Mouse (Mus musculus) 3T3-L1 (cell line): ENCODE data around the gene Tnip3.

Experiments
- DNase-seq: peaks from one replicate; pipeline ENCODE4 v3.0.0-alpha.2; 2015; ENCODE audit warnings: low read depth, low spot score

The Tnip3 gene

DNA sequence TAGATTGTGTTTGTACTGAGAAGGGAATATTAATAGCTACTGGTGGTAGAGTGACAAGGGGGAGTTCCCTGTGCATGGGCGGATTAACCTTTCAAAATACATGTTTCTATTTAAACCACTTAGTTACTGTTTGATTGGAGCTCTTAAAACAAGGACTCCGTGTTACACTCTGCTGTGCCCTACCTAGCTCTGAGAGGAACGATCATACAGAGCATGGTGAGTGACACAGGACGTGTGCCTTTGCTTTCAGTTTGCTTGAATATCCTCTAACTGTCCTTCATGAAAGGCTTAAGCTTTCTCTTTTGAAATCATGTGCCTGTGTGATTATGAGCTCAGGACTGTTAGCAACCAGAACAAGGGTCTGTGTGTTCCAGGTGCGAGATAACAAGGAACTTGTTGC is at the start of gene Tnip3:
TSS of gene Tnip3 (plus strand) at position 122 of the 400 bp plus-strand sequence.
- no peak for DNase-seq

DNA sequence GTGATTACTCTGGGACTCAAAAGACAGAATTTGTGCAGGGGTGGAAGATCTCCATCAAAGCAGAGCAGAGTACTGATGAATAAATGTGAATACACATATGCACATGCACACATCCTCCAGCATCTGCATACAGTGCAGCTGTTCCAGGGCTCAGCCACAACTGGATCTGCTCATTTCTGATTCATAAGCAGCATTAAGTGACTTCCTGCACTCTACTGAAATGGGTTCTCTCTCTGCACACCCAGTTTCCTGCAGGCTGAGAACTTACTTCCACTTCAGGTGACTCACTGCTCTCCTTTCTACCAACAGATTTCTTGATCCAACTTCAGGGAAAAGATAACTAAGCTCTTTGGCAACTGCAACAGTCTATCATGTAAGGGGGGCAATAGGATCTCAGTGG is 26.3 kb upstream of the Tnip3 start:
- peak; percentile 12 for DNase-seq

DNA sequence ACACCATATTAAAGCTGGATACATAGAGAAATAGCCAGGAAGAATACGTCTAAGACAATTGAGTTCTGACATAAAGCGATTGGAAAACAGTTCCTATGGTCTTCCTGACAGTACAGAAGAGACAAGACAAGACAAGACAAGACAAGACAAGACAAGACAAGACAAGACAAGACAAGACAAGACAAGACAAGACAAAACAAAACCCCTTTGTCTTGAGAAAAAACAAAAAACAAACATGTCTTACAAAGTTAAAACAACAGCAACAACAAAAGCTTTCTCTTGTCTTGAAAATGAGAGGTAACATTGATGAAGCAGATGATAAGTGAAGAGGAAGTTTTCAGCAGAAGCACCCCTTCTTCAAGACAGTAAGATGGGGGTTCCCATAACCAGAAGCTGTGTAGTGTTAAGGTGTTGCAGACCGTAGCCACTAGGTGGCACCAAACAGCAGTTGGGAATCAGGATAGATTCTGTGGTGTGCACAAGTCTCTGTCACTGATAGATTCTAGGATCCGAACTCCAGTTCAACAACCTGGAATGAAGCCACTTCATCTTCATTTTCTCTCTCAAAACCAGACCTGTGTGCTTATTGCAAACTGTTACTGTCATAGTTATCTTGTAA is 15.0 kb upstream of the Tnip3 start:
- DNase-seq, result peak; percentile 80

DNA sequence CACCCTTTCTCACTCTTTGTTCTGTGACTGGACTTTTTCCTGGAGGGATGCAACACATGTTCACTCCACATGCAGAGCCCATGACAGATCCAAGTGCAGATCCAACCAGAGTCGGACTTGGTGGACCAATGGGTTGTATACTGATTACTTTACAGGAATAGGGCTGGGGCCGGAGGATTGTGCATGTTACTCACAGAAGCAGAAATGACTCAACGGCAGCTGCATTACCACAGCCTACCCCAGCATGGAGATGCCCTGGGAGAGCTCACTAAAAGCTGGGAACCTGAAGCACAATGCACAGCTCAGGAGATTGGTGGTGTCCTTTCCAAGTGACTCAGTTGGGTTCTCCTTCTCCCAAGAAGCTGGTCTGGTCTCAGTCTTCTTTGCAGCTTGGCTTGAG is 11.3 kb upstream of the Tnip3 start:
- DNase-seq, result no peak

DNA sequence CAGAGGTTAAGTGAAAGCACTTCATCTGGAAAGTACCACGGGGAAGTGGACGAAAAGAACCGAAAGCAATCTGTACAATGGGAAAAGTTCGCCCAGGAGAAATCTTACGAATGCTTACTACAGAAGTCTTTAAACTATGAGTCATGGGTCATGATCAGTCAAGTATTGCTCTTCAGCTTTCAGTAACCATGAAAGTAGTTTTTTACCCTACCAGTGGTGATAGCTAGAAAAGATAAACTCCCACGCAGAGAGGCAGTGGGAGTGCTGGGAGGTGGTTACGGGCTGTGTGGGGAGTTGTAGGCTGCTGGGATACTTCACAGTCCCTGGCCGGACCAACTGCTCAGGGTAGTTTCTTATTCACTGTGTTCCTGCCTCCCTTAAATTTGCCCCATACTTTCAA is 8.4 kb upstream of the Tnip3 start:
- DNase-seq, result no peak

DNA sequence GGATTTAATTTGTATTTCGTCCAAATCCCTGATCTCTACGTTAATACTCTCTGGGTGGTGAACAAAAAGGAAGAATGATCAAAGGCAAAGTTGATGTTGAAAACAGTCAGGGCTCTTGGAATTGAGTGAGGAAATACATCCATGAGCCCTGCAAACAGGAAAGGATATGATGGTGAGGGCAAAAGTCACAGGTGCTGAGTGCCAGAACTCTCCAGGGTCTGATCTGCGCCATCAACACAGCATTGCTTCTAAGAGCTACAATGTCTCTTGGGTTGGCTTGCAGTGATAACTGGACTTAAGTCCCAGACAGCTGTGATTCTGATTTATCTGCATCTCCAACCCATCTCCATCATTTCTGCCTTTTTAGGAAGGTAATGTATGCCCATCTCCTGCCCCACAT is 4.3 kb upstream of the Tnip3 start:
- no peak for DNase-seq

DNA sequence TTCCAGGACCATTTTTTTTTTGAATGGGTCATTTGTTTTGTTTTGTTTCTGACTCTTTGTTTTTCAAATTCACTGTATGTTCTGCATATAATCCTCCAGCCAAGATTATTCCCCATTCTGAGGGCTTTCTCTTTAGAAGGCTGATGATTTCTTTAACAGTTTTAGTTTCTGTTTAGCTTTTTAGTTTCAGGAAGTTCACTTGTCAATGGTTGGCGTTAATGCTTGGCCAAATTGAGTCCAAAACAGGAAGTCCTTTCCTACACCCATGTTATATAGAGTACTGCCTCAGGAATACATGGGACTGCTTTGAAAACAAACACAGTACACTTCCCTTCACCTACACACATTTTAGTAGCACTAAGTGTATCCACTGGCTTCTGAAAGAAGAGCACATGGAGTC is 2.8 kb downstream of the Tnip3 start:
- no peak for DNase-seq

DNA sequence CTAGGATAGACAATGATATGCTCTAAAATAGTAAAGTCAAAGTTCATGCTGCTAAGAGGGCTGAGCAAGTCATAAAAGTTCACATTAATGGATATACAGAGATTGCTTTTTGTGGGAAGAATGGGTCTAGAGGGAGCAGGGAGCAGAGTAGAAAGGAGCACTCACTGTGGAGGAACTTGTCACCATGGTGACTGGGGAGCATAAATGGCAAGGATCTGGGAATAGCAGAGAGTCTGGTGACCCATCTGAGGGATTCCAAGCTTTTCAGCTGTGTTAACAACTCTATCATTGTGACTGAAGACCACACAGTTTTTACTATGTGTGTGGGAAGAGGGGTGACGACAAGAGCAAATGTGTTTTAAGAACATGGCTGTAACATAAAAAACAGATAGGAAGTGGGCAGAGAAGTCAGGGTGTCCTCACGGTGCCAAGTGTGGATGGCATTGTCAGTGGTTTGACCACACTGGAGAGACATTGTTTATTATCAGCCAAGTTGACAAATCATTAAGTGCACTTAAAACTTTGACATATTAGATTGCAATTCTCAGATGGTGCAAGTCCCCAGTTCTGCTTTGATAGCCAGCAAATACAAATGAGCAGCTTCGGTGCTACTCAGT is 6.2 kb downstream of the Tnip3 start:
- DNase-seq, result no peak

DNA sequence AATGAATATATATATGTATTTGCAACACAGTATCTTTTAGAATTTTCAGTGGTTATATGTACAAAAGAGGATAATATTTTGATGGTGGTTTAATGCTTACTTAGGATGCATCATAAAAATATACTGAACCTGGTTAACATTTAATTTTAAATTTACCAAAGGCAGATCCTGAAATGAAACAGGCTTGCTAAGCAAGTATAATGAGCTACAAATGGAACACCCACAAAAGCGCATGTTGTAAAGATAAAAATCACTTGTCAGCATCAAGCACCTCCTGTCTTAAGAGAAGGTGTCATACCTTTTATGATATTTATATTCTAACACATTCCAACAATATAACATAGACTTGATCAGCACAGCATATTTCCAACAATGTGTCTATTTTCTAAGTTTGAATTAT is 8.6 kb downstream of the Tnip3 start:
- no peak for DNase-seq

DNA sequence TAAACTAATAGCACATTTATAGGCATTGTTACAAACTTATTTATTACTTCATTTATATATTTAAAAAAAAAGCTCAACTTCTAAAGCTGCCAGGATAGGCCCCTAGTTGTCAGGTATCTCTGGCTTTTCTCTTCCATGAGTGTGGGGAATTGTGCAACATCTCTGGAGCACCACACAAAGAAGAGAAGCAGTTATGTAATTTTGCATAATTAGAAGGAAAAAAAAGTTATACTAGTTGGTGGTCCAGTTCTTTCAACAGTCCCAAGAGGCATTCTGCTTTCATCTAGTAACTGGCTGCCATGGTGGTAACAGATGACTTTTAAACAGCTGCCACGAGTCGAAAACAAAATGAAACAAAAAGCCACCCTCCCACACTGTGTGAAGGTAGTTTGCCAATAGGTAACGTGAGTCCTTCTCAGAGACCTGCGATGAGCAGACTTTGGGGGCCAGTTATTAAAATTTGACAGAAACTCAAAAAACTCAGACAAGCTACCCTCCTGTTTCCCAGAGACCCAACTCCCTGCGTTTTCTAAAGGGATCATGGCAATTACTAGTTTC is 12.3 kb downstream of the Tnip3 start:
- no peak for DNase-seq

DNA sequence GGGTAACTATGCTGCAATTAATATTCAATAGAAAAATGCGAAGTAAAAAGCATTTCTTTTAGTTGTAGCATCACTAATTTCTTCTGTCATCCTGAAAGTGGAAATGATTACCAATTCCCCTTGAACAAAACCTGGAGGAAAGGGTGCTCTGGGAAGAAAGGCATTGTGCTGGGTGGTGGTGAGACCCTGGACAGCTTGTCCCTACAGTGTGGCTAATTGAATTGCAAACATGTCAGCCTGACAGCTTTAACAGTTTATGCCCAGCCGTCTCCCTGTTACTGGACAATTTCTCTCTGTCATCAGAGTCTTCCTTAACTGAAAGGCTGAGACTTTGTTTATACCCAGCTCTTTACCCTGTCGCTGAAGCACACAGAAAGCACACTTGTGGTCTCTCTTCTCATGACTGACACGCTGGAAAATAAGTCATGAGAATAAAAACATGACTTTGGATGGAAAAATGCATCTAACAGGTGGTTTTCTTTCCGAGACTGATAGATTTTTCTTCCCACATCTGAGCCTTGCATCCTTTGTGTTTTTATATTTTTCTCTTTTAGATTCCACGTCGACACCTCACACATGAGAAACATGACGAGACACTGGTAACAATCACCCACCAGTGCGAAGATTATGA is 13.0 kb downstream of the Tnip3 start:
- DNase-seq, result no peak

DNA sequence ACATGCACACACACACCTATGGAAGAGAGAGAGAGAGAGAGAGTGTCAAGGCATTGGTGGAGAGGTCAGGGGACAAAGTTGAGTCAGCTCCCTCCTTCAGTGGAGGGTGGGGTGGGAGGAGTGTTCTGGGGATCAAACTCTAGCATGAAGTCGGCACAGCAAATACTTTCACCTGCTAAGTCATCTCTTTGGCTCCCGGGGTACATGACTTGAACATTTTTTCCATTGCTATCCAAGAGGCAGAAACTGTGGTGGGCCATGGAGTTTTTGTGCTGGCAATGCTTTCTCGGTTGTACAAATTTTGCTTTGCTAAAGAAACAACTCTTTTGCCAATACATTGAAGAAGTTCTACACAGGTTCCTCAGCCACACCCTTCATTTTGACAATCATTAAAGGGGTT is 13.8 kb downstream of the Tnip3 start:
- no peak for DNase-seq

DNA sequence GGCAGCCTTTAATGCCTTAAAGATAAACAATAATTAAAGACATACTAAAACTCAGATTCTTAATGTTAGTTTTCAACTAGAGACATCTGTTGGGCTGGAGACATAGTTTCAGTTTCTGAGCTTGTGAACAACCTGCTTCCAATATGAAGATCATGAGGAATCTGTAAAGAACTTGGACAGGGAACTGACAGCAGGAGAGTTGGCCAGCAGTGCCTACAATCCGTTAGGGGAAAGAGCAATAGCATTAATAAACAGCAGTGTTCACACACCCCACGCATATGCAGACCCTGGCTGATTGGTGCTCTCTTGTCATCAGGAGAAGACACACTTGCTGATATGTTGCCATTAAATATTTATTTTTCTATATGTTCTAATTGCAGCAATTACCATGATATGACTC is 15.0 kb downstream of the Tnip3 start:
- no peak for DNase-seq

DNA sequence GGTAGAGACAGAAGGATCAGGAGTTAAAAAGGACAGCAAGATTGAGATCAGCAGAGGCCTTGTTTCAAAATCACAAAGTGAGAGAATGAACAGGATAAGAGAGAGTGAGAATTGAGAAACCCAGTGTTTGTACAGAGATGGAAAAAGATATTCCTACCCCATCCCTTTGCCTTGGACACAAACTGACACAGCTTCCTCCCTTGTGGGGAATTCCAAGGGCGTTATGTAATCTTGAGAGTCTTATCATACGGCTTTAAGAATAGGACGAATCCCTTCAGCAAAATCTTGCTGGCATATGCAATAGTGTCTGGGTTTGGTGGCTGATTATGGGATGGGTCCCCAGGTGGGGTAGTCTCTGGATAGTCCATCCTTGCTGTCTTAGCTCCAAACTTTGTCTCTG is 16.0 kb downstream of the Tnip3 start:
- DNase-seq, result no peak

DNA sequence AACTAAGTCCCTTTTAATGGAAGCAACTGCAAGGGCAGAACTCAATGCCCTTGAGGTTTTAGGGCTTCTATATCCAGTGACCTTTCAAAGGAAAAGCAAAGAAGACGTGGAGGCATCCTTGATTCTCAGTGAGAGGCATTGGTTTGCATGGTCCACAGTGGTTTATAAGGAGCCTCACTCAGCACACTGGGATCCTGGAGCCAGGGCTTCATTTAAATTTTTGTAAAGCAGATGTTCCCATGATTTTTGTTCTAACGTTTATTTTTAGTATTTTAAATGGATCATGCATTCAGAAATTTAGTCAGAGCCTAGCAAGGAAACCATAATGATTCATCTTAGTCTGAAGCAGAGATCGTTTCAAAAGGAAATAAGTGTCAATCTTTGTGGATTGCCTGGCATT is 17.3 kb downstream of the Tnip3 start:
- DNase-seq, result no peak

DNA sequence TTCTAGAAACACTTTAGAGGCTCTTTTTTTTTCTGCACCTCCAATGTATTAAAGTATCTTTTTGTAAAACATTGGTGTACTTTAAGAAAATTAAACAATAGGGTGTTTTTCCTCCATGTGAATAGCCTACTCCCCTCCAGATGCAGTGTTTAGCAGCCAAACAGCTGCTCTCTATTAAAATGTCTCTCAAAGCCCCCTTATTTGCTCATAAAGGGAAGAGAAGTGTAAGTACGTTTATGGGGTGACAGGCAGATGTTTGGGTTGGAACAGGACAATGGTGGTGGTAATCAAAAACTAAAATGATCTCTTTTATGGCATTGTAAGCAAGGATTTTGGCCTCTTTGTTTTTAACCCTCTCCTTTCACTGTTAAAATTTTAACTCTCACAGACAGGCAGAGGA is 17.8 kb downstream of the Tnip3 start:
- DNase-seq, result no peak

DNA sequence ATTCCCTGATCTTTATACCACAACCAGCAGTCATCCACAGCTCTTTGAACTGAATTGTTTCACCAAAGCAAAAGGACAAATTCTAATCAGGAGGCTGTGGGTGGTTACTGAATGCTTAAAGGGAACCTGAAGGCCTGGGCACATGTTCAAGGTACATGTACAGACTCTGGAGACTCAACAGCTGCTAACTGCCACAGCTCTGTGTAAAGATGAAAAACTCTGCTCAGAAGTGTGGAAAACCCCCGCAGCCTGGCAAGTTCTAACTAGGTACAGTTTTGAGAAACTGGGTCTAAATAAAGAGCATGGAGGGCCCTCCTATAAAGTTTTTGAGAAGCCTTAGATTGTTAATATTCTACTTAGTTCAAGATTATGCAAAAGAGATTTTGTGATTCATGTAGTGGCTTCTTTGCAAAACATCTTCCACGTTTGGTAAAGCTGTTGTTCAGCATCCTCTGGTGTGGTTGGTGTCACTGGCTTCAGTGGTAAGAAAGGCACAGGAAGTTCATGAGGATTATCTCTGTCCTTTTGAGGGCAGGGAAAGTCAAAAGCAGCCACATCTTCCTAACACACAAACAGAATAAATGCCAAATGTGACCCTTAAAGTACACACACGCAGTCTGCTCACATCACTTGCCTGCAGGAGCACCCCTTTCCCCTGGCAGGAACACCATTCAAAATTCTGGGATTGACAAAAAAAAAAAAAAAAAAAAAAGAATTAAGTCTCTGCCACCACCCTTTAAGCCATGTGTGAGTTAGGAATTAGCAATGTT is 39.0 kb downstream of the Tnip3 start:
- DNase-seq, result no peak

DNA sequence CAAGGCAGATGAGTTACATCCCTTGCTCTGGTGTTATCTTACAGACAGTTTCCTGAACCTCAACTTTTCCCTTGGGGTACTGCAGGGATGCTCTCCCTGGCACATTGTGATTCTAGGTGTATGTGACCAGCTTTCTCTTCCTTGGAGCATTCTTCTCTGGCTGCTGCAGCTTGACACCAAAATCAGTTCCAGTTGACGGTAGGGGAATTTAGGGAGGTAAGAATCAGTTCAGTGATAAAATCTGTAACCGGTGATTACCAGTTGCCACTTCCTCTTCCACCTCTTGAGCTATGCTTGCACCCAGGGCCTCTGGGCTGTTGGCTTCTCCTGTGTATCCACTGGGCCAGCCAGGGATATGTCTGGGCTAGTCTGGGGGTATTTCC is 39.5 kb downstream of the Tnip3 start:
- no peak for DNase-seq

DNA sequence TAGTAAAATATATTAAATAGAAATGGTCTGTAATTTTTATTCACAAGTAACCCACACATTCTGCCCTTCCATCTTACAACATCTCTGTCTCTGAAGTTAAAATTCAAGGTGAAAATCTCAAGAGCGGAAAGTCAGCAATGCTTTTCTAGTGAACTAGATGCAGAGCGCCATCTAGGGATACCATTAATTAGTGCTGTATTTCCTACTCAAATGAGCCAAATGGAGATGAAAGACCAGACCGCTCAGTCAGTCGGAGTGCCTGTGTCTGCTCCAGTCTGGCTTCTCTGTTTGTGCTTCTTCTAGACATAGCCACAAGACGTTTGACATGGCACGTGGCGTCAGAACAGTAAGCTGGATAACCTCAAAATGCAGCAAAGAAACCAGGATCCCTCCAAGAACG is 44.6 kb downstream of the Tnip3 start:
- peak; percentile 64 for DNase-seq

DNA sequence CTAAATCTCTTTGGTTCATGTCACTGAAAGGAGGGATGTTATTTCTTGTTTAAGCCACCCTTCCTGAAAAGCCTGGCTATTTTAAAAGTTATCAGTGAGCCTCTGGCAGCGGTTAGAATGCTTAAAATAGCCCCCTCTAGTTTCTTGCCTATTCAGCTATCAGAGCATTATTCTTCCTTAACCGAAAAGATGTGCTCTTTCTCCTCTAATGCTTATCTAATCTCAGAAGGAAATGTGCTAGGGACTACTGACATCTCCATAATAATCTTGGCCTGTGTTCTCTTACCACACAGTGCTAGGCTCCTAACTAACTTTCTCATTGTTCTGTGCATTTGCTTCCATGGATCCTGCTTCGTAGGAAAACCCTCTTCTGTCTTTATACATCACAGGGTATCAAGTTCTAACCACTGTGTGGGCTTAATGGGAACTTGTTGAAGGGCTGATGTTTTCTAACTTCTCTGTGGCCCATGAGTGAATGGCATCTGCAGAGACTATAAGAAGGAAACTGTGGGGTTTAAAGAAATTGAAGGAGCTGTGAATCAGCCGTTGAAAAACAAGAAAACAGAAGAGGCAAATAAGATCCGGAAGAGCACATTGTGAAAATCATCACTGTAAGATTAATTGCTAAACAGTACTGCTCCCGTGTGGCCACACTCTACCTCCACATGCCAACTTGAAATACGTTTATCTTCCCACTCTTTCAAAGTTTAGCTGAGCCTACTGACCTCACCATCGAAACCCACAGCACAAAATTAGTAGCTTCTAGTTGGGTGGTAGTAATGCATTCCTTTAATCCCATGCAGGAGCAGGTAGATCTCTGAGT is 53.2 kb downstream of the Tnip3 start:
- DNase-seq, result no peak

DNA sequence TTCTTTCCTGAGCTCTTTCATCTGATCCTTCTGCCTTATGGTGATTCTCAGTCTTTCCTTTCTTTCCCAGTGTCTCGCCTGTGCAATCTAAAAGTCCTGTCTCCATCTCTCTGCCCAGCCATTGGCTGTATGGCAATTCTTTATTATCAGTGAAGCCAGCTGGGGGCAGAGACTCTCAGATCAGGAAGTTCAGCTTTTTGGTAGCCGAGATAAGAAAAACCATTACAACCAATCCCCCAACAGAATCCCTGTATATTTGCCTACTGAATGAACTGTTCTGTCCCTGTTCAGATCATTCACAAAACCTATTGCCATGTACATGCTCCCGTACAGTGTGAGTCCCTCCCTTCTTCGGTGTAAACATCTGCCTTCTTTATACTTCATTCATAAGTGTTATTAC is 57.9 kb downstream of the Tnip3 start:
- DNase-seq, result no peak
